Mouse (Mus musculus) A20 (cell line): ENCODE measurements around the gene Hdlbp.
A peak's percentile ranks its signal among the peaks of the same experiment; 100 is the strongest.

Source experiments
- DNase-seq: peaks from one replicate; pipeline ENCODE4 v3.0.0-alpha.2; 2011; ENCODE audit warnings: low read depth, low spot score

The Hdlbp gene

DNA sequence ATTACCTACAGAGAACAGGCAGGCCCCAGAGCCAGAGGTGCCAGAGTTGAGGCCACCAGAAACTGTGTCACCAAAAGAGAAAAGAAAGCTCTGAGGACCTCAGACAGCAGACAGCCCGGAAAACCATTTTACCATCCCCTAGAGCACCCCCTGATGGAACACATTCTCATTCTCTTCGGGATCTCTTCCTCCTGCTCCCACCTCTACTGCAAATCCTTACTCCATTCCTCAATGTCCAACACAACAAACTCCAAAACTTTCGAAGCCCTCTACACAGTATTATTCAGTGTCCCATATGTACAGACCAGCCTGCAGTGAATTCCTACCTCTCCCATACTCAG is 32.8 kb downstream of the Hdlbp start:
- DNase-seq, result no peak

DNA sequence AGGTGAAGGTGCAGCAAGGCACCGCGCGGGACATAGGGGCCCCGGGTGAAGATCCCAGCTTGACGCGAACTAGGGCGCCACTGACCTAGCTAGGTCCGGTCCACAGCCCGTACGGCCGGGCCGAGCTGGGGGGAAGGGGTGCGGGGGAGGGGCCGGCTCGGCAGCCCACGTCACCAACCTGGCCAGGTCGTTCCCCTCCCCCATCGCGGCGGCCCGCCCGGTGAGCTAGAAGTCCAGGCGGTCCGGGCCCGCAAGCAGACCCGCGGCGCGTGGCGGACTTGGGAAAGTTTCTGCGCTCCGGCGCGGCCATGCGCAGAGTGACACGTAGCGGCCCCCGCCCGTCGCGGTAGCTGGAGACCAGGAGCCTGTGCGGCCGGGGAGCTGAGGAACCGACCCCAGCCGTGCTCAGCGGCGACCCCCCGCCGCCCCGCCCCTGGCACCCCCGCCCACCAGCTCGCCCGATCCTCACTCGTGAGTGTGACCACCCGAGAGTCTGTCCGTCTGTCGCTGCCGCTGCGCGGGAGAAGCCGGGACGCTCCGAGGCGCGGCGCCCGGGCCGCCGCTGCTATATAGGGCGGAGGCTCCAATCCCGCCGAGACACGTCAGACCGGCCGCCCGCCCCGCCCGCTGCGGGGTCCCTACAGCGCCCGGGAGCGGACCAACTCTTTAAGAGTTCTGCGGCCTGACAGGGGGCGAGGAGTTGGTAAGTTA is 33.3 kb downstream of the Hdlbp start:
- DNase-seq, result peak; percentile 84

DNA sequence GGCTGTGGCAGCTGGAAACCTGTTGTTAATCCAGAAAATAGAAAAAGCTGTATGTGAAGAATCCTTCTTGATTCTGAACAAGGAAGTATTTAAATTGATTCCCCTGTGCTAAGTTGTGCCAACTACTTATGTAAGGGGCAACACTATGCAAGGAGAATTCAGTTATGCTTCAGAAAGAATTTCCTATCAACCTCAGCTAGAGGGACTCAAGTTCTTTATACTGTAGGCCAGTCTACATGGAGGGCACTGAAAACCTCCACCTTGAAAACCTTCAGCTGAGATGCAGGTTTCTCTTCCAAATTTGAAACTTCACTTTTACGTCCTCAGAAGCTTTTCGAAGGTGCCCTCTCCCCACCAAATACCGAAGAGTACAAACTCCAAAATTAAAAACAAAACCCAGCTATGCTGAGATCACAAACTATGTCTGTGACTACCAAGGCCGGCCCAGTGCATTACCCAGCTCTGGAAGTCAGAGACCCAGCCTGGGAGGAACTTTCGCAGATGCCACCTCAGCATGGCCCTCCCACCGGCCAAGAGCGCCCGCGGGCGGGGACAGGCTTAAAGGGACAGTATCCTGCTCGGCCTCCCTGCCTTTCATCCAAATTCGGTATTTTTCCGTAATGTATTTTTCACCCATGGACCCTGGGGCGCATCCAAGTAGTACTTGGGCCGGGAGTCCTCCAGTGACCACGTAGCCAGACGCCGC is 34.1 kb downstream of the Hdlbp start:
- peak; percentile 77 for DNase-seq

DNA sequence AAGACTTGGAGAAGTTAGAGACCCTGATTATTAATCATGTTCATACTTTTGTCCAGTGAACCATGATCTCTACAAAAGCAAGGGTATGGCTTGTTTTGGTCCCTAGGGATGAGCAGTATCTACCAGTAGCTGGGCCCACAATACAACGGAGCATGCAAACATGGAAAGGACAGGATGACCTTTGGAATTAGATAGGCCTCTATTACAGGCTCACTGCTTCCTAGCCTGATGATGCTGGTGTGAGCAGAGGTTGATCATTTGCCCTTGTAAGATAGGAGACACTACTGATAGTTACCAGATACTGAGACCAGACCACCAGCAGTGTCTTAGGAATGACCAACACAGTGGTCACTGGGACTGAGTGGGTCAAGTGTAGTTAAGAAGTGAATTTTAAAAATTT is 39.3 kb downstream of the Hdlbp start:
- DNase-seq, result no peak

DNA sequence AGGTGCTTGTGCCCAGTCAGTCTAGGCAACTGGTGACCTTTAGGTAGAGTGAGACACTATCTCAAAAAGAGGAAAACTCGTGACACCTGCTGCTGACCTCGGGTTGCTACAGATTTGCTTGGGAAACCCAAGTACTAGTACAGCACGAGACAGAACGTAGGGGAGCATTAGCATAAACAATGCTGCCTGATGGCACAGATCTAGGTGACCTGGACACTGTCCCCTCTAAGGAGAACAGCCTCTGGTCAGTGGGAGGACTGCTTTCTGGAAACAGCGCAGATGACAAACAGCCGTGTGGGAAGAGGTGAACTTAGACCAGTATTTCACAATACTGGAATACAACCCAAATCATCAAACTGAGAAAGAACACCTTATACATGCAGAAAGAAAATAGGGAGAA is 46.5 kb downstream of the Hdlbp start:
- DNase-seq, result no peak

DNA sequence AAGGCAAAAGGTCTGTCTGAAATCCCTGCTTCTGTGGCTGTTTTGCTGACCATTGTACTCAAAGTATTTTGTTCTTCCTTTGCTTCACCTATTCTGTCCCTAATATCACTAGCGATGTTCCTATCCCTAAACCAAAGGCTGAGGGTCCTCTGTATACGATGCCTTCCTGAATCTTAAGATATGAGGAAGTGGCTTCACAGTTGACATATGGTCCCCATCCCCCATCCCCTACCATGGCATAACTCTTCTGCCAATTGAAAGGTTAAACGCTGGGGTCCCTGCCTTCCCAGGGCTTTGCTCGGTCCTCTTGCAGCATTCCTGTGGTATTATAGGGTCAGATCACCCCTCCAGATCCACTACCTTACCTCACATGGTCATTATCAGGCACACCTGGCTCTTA is 75.2 kb downstream of the Hdlbp start:
- no peak for DNase-seq

DNA sequence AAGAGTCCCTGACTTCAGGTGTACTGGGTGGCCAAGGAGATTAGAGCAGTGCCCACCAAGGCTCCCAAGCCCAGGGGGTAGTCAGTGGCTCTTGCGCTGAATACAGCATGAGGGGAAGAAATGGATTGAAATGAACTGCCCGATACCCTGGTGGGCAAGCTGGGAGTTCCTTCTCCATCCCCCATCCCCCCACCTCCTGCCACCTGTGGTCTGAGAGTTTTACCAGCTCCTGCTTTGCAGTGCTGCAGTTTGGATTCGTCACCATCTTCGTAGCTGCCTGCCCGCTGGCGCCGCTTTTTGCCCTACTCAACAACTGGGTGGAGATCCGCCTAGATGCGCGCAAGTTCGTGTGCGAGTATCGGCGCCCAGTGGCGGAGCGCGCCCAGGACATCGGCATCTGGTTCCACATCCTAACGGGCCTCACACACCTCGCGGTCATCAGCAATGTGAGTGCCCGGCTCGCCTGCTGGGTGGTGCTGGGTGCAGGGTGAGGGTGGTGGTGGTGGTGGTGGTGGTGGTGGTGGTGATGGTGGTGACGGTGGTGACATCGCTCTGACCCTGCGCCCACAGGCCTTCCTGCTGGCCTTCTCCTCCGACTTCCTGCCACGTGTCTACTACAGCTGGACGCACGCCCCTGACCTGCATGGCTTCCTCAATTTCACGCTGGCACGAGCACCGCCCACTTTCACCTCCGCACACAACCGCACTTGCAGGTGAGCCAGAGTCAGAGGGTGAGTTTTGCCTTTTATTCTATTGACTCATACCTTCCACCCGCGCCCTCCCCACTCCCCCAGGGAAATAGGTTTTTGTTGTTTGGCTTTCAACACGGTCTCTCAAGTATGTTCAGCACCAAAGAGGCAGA is 77.2 kb downstream of the Hdlbp start:
- peak; percentile 32 for DNase-seq

DNA sequence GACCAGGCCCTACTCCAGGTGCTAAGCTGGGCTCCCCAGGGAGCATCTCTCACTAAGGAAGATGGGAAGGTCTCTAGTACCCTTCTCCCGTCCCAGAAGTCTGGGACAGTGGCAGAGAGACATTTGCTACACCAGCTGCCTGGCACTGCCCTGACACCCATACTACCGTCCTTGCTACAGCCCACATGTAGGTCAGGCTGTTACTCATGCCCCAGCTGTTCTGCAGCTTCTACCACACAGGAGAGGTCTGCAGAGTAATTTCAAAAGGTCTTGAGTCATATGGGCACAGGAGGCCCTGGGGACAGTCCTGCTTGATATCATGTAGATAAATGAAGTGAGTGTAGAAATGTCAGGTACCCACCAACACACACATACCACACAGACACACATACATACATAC is 89.7 kb downstream of the Hdlbp start:
- no peak for DNase-seq

DNA sequence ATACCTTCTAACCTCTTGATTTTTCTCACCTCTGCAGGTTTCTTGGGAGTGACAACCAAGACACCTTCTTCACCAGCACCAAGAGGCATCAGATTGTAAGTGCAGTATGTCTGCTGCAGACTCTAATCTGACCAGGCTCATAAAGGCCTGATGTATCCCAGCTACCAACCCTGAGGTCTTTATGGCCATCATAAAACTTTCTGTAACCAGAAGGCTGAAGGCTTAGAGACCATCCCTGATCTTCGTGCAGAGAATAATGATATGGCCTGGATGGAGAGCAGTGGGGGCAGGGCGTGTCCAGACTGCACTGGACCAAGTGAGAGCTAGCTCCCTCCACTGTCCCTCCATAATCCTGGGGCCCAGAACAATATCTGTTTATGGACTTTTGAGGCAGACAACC is 91.4 kb downstream of the Hdlbp start:
- DNase-seq, result no peak

DNA sequence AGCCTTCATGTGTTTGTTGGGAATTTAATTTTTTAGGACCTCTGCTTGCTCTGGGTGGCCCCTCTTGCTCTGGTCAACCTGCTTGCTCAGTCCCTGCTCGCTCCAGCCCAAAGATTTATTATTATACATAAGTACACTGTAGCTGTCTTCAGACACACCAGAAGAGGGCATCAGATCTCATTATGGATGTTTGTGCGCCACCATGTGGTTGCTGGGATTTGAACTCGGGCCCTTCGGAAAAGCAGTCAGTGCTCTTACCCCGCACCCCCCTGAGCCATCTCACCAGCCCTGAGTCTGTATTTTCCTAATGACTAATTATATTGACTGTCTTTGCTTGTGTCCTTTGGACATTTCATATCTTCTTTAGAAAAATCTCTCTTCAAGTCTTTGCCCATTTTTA is 99.5 kb downstream of the Hdlbp start:
- DNase-seq, result peak; percentile 23

DNA sequence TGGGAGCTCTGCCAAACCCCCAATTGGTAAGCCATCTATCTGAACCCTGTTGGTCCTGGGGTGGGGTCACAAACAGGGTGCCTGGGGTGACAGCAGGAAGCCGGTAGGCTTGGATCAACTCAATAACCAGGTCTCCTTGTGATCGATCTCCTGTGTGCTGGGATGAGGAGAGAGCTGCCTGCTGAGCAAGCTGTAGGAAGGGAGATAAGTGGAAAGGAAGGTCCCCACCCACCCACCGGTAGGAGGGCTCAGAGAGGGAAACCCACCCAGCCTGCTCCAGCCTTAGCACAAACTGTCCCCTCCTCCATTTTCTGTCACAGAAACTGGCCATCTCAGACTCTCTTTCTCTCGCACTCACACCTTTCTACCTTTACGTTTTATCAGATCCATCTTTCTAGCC is 101.3 kb downstream of the Hdlbp start:
- no peak for DNase-seq

DNA sequence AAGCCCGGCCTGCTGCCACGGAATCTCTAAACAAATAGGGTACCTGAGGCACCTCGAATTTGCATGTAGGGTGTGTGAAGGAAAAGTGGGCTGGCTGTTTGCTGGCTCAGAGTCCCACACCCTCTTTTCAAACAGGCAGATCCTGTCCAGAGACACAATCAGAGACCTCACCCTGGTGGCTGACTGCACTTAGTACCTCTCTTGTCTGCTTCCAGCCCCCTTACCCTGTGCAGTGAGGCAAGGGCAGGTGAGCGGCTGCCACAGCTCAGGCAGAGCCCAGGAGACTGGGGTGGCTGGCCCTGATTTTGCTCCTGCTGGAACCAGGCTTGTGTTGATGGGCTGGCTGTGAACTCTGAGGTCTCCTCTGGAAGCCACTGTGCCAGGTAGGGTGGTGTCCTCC is 105.0 kb downstream of the Hdlbp start, which contains the start of gene Ano7:
Ano7 (plus strand) TSS at position 266 of the 400 bp plus-strand sequence.
- DNase-seq, result no peak

DNA sequence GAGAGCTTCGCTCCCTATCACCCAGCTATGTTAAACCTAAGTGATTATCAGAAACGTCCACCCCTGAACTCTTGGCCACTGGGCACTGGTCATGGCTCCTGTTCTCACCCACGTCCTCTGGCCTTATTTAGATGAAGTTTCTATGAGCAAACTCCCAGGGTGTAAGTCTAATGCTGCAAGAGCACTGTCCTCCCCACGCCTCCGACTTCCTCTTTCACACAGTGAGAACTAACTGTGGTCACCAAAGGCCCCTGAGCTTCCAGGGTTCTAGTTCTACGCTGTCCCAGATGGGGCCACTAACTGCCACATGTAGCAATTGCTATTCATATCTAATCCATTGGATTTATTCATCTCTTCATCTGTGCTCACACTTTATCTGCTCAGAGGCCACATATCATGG is 113.0 kb downstream of the Hdlbp start:
- no peak for DNase-seq

DNA sequence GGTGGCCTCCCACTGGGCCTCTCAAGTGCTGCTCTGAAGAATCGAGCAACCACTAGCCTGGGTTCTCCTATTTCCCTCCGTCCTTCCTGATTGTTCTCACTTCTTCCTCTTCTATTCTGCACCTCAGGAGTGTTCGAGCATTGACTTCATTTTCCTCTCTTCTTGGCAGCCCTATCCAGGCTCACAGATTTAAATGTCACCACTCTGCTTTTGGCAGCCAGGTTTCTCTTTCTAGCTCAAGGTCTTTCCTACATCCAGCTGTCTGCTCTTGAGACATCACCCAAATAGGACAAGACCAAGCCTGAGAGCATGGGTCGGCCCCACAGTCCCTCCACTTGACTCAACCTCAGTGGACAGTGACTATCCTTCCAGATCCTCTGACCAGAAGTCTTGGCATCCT is 116.0 kb downstream of the Hdlbp start:
- no peak for DNase-seq
